Mouse (Mus musculus) kidney, adult 9 months (tissue): Measurements from ENCODE around the gene Tlcd1.

ENCODE experiments used
- DNase-seq: peaks from one replicate; pipeline ENCODE4 v3.0.0; 2022

Gene Tlcd1

GRCm38 (mm10) chr11:78176402-78176862 is at the start of gene Tlcd1, which contains the start of gene Nek8:
Tlcd1 (plus strand) TSS chr11:78176711.
Nek8 (minus strand) TSS chr11:78176675.
- DNase-seq: peak; percentile 98

GRCm38 (mm10) chr11:78126739-78127138 is 49.8 kb upstream of the Tlcd1 start:
- DNase-seq: no peak

GRCm38 (mm10) chr11:78129458-78129857 is 47.1 kb upstream of the Tlcd1 start:
- DNase-seq: no peak

- DNase-seq: no peak
Measured at GRCm38 (mm10) chr11:78133915-78134314, 42.6 kb upstream of the Tlcd1 start.

- DNase-seq: no peak
Measured at GRCm38 (mm10) chr11:78134344-78134743, 42.2 kb upstream of the Tlcd1 start.

GRCm38 (mm10) chr11:78135314-78135713 is 41.2 kb upstream of the Tlcd1 start:
- DNase-seq: peak; percentile 49

- DNase-seq: no peak
Measured at GRCm38 (mm10) chr11:78136132-78136531, 40.4 kb upstream of the Tlcd1 start.

GRCm38 (mm10) chr11:78137584-78137983 is 38.9 kb upstream of the Tlcd1 start:
- peak; percentile 80 for DNase-seq

- peak; percentile 55 for DNase-seq
Measured at GRCm38 (mm10) chr11:78138023-78138422, 38.5 kb upstream of the Tlcd1 start.

- no peak for DNase-seq
Measured at GRCm38 (mm10) chr11:78140665-78141064, 35.8 kb upstream of the Tlcd1 start.

- peak; percentile 47 for DNase-seq
Measured at GRCm38 (mm10) chr11:78143520-78143919, 33.0 kb upstream of the Tlcd1 start.

GRCm38 (mm10) chr11:78146168-78146567 is 30.3 kb upstream of the Tlcd1 start:
- no peak for DNase-seq

- DNase-seq: no peak
Measured at GRCm38 (mm10) chr11:78146707-78147543, 29.6 kb upstream of the Tlcd1 start.

- DNase-seq: no peak
Measured at GRCm38 (mm10) chr11:78151161-78151560, 25.4 kb upstream of the Tlcd1 start.

- peak; percentile 60 for DNase-seq
Measured at GRCm38 (mm10) chr11:78152299-78153231, 23.9 kb upstream of the Tlcd1 start.

- no peak for DNase-seq
Measured at GRCm38 (mm10) chr11:78153778-78154177, 22.7 kb upstream of the Tlcd1 start.

- DNase-seq: no peak
Measured at GRCm38 (mm10) chr11:78155674-78156073, 20.8 kb upstream of the Tlcd1 start.

- no peak for DNase-seq
Measured at GRCm38 (mm10) chr11:78156156-78156699, 20.3 kb upstream of the Tlcd1 start.

- DNase-seq: peak; percentile 97
Measured at GRCm38 (mm10) chr11:78159096-78159495, 17.4 kb upstream of the Tlcd1 start.

- DNase-seq: no peak
Measured at GRCm38 (mm10) chr11:78159557-78159956, 17.0 kb upstream of the Tlcd1 start.

GRCm38 (mm10) chr11:78160171-78160570 is 16.3 kb upstream of the Tlcd1 start:
- no peak for DNase-seq

GRCm38 (mm10) chr11:78160675-78161074 is 15.8 kb upstream of the Tlcd1 start:
- DNase-seq: no peak

- DNase-seq: no peak
Measured at GRCm38 (mm10) chr11:78161169-78161568, 15.3 kb upstream of the Tlcd1 start.
